Mouse (Mus musculus) forebrain, postnatal 0 days (tissue): ENCODE results near the gene Myh10. TPM values are rescaled to one million over a fixed set of nuclear protein-coding genes. Genes with fewer than 3 reads are reported as not detected.
A peak's percentile ranks its signal among the peaks of the same experiment; 100 is the strongest.

Experiments used
- ATAC-seq: fragments of 200-750 bp; cut with Nextera tagmentation; 2 replicates; pipeline ENCODE4 v1.8.0; 2017; ENCODE audit warnings: mild to moderate bottlenecking, moderate library complexity
- DNase-seq: peaks from one replicate; pipeline ENCODE4 v3.0.0-alpha.2; 2015
- H3K27ac ChIP-seq: fragments of 300-500 bp; sonication (generic); 2 replicates; pipeline ENCODE4 v1.5.1; 2014; ENCODE audit warnings: low read depth, mild to moderate bottlenecking, antibody characterized with exemption, low read length, moderate library complexity, mixed read lengths
- H3K27me3 ChIP-seq: fragments of 300-500 bp; sonication (generic); 2 replicates; pipeline ENCODE4 v1.6.1; 2014; ENCODE audit warnings: mild to moderate bottlenecking, low read length, mixed read lengths; ENCODE audit not compliant: insufficient read depth
- H3K36me3 ChIP-seq: fragments of 300-500 bp; sonication (generic); 2 replicates; pipeline ENCODE4 v1.6.1; 2014; ENCODE audit warnings: mild to moderate bottlenecking, moderate library complexity; ENCODE audit not compliant: insufficient read depth
- H3K4me1 ChIP-seq: fragments of 300-500 bp; sonication (generic); 2 replicates; pipeline ENCODE4 v1.6.1; 2014; ENCODE audit warnings: antibody characterized with exemption; ENCODE audit not compliant: insufficient read depth
- H3K4me2 ChIP-seq: fragments of 300-500 bp; sonication (generic); 2 replicates; pipeline ENCODE4 v1.6.1; 2014; ENCODE audit warnings: low read depth, mild to moderate bottlenecking, moderate library complexity
- H3K4me3 ChIP-seq: fragments of 300-500 bp; sonication (generic); 2 replicates; pipeline ENCODE4 v1.5.1; 2014; ENCODE audit warnings: low read depth, low read length, mixed read lengths
- H3K9ac ChIP-seq: fragments of 300-500 bp; sonication (generic); 2 replicates; pipeline ENCODE4 v1.6.1; 2014; ENCODE audit warnings: mild to moderate bottlenecking
- H3K9me3 ChIP-seq: fragments of 300-500 bp; sonication (generic); 2 replicates; pipeline ENCODE4 v1.6.1; 2016; ENCODE audit warnings: low read length
- CTCF ChIP-seq: sonication (generic); IDR thresholded peaks from 2 replicates; pipeline ENCODE4 v1.5.1; 2016; ENCODE audit warnings: antibody characterized with exemption, control low read depth, low read depth
- whole genome bisulfite sequencing: fragments of 180-500 bp; shearing (Covaris S2); extraction: QIAGEN DNeasy Blood & Tissue Kit; methylation state at CpG from one replicate; pipeline ENCODE4 v1.1.7; 2014; 5-methylcytosine and 5-hydroxymethylcytosine counted together
- polyA plus RNA-seq: library from polyadenylated mRNA; unstranded; fragments of >200 nt; fragmentation: Nextera tagmentation; extraction: Ambion mirVana; gene quantifications from 2 replicates; pipeline ENCODE4 v1.2.1, GENCODE M21; 2015
- total RNA-seq: library from RNA; depleted of rRNA; stranded (reverse); fragments of >200 nt; gene quantifications from 2 replicates; pipeline ENCODE4 v1.2.3, GENCODE M21; 2014; rRNA removed

Gene Myh10
- total RNA-seq, result 141 and 183 TPM in 2 replicates
- 50.4 and 68.0 TPM in 2 replicates for polyA plus RNA-seq

DNA sequence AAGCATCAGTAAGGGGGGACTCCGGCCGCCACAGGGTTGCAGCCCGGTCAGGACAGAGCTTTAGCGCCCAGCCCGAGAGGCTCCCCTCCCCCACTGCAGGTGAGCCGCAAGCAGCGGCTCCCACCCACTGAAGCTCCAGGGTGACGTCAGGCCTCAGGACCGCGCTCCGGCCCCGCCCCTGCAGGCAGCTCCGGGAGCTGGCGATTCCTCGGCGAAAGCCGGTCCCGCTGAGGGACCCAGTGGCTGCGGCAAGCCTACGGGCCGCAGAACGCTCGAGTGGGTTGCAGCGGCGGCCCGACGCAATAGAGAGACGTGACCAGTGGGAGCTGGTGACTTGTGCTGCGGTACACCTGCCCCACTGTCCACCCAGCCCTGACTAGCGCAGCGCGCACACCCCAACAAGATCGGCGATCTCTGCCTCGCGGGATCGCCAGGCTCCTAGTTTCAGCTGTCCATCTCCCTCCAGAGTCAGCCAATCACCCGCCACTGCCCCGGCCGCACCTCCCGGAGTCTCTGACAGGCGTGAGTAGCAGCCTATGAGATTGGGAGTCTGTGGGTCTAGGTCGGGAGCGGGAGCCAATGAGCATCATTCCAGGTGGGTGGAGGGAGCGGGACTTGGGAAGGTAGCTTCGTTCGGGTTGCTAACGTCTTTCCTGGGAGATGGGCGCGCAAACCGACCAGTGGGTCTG is at the start of gene Myh10:
Gene Myh10 (plus strand): TSS at position 239 of the 689 bp plus-strand sequence.
- H3K4me2 ChIP-seq, result peak within 1 kb of the TSS; percentile 86
- peak within 1 kb of the TSS; percentile 94 for H3K9ac ChIP-seq
- peak; percentile 37; the same call in 1 of the 2 replicates for TF ChIP-seq CTCF
- ATAC-seq (peak; percentile 98), DNase-seq (peak; percentile 100)
- peak within 1 kb of the TSS; percentile 96 for H3K4me3 ChIP-seq
- no peaks in the 10 kb centered on the region for H3K27me3 ChIP-seq
- H3K36me3 ChIP-seq, result no peaks in the 10 kb centered on the region
- no peaks in the 10 kb centered on the region for H3K9me3 ChIP-seq
- H3K27ac ChIP-seq, result peak within 1 kb of the TSS; percentile 98
- WGBS, result 1% methylated on average over 51 of the region's 51 CpGs
- H3K4me1 ChIP-seq, result peaks cover 3% of the 10 kb centered on the region; the same call in 1 of the 2 replicates

DNA sequence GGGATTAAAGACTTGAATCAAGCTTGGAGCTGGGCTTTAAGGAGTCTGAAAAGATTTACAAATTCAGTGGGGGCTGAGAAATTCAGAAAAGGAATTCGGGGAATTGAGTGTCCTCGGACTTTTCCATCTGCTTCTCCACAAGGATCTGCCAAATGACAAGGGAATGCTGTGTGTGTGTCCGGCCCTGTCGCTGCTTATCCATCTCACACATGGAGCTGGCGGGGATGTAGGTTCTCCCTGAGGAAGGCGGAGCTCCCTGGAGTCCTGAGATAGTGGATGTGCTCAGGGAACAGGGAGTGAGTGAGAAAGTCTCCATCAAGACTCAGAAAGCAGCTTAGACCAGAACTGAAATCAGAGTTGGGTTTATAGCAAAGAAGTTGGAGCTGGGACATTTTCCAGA is 46.6 kb upstream of the Myh10 start:
- no peak for TF ChIP-seq CTCF
- H3K36me3 ChIP-seq, result no peaks in the 10 kb centered on the region
- H3K4me3 ChIP-seq, result no peak overlapping the region
- H3K4me1 ChIP-seq, result no peaks in the 10 kb centered on the region
- no peak overlapping the region for H3K9ac ChIP-seq
- 58% methylated on average over 6 of the region's 6 CpGs for WGBS
- H3K9me3 ChIP-seq, result no peaks in the 10 kb centered on the region
- H3K27me3 ChIP-seq, result no peaks in the 10 kb centered on the region
- DNase-seq (no peak), ATAC-seq (no peak)
- no peak overlapping the region for H3K4me2 ChIP-seq
- no peak overlapping the region for H3K27ac ChIP-seq

DNA sequence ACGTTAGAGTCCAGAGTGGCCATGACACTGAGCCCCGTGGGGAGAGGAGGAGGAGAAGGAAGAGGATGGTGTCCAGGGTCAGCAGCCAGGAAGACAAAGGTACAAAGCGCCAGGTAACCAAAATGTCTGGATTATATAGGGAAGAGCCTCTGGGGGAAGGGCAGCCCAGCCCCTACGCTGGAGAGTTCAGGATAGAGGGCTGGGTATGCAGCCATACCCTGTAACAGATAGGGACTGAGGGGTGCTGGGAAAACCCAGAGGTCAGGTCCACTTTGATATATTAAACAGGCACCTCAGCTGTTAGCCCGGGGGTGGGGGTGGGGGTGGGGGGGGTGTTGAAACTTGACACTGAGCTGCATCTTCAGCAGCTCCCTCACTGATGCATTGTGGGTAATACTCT is 43.6 kb upstream of the Myh10 start:
- no peak for DNase-seq
- ATAC-seq, result no peak
- H3K4me1 ChIP-seq, result no peaks in the 10 kb centered on the region
- H3K4me2 ChIP-seq, result no peak overlapping the region
- no peak for TF ChIP-seq CTCF
- H3K27ac ChIP-seq, result no peak overlapping the region
- no peaks in the 10 kb centered on the region for H3K36me3 ChIP-seq
- H3K9me3 ChIP-seq, result no peaks in the 10 kb centered on the region
- no peak overlapping the region for H3K9ac ChIP-seq
- H3K27me3 ChIP-seq, result no peaks in the 10 kb centered on the region
- no peak overlapping the region for H3K4me3 ChIP-seq
- WGBS, result 74% methylated on average over 4 of the region's 5 CpGs

DNA sequence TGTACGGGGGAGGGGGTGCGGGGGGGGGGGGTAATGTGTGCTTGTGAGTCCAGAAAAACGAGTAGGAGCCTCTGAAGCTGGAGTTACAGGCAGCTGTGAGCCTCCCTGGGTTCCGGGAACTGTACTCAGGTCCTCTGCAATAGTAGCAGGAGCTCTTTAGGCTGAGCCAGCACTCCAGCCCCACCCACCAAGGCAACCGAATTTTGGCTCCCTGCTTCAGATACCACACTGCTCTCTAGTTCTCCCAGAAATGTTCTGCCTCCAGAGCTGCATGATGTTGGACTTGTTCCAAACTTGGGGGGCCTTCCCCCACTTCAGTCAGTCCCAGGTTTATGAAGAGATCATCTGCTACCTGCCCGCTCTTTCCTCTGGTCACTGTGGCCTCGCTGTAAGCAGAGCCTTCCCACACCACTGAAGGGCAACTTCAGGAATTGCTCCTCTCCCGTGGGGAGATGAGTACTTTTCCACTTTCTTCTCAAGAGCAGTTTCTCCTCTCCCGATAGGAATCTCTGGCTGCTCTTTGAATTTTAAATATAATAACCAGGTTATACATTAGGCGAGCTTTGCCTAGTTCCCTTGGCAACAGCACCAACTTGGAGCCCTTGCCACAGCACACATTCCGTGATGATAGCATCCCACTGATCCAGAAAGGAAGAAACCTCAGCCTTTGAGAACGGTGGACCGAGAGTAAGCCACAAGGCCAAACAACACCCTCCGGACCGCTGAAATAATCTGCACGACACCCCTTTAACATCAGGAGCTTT is 42.8 kb upstream of the Myh10 start:
- H3K4me1 ChIP-seq, result no peaks in the 10 kb centered on the region
- ATAC-seq (peak; percentile 42; the same call in 1 of the 2 replicates), DNase-seq (peak; percentile 48)
- H3K36me3 ChIP-seq, result no peaks in the 10 kb centered on the region
- TF ChIP-seq CTCF, result no peak
- H3K4me3 ChIP-seq, result no peak overlapping the region
- WGBS, result 62% methylated on average over 16 of the region's 16 CpGs
- H3K27ac ChIP-seq, result peak overlapping the region; percentile 35; the same call in 1 of the 2 replicates
- no peak overlapping the region for H3K4me2 ChIP-seq
- no peaks in the 10 kb centered on the region for H3K9me3 ChIP-seq
- no peaks in the 10 kb centered on the region for H3K27me3 ChIP-seq
- no peak overlapping the region for H3K9ac ChIP-seq

DNA sequence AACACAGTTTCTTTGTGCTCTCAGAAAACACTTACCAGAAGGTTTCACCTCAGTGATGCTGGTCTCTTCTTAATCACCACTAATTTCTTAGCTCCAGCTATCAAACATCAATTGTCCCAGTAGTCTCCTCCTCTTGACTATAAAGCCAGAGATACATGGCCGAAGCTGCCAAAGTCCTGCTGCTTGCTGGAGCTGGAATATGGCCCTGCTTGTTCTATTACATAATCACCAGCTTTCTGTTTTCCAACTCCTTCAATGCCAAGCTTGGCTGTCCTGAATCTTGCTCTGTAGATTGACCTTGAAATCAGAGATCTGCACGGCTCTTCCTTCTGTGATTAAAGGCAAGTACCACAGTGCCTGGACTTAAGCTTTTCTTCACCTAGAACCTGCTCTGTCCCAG is 39.8 kb upstream of the Myh10 start:
- WGBS, result 83% methylated on average over 2 of the region's 2 CpGs
- no peak for TF ChIP-seq CTCF
- H3K27me3 ChIP-seq, result no peaks in the 10 kb centered on the region
- no peaks in the 10 kb centered on the region for H3K4me1 ChIP-seq
- H3K4me2 ChIP-seq, result no peak overlapping the region
- H3K36me3 ChIP-seq, result no peaks in the 10 kb centered on the region
- H3K27ac ChIP-seq, result no peak overlapping the region
- ATAC-seq (no peak), DNase-seq (no peak)
- no peak overlapping the region for H3K9ac ChIP-seq
- H3K4me3 ChIP-seq, result no peak overlapping the region
- H3K9me3 ChIP-seq, result no peaks in the 10 kb centered on the region

DNA sequence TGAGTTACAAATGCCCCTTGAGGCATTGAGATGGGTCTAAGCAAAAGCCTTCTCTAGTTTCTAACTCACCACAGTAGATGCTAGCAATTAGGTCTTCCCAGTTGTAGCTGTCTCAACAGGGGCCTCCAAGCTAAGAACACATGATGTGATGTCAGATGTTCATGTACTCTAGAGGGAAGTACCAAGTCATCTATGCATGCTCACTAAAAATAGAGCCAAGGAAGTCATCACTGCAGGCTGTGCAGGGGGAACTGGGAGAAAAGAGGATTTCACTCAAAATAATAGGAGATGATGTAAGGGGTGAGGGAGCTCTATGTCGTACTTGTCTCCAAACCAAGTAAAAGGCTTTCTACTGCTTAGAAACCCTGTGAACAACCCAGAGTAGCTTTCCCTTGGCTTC is 35.8 kb upstream of the Myh10 start:
- H3K9ac ChIP-seq, result no peak overlapping the region
- H3K4me1 ChIP-seq, result peaks cover 9% of the 10 kb centered on the region; the same call in 1 of the 2 replicates
- H3K4me2 ChIP-seq, result no peak overlapping the region
- ATAC-seq (no peak), DNase-seq (no peak)
- H3K4me3 ChIP-seq, result no peak overlapping the region
- no peak for TF ChIP-seq CTCF
- no peaks in the 10 kb centered on the region for H3K27me3 ChIP-seq
- WGBS, result 52% methylated on average over 1 of the region's 1 CpGs
- H3K9me3 ChIP-seq, result no peaks in the 10 kb centered on the region
- H3K36me3 ChIP-seq, result no peaks in the 10 kb centered on the region
- no peak overlapping the region for H3K27ac ChIP-seq
